Mouse (Mus musculus) E14TG2a.4 (cell line): Measurements from ENCODE around the gene Krt75.
"Not testable (repeated sequence)": the region's sequence is repeated elsewhere in the genome, so short reads cannot be mapped to it uniquely, and the experiment has no call there.

Experiments
- H3K27me3 ChIP-seq: 2 replicates; pipeline ENCODE4 v1.6.1; 2014; ENCODE audit warnings: low read length, control low read depth; ENCODE audit not compliant: insufficient read depth
- H3K36me3 ChIP-seq: 2 replicates; pipeline ENCODE4 v1.6.1; 2014; ENCODE audit warnings: low read length, control low read depth; ENCODE audit not compliant: insufficient read depth
- H3K4me1 ChIP-seq: replicated peaks from 2 replicates; pipeline ENCODE4 v1.6.1; 2014; ENCODE audit warnings: low read depth, low read length, control low read depth
- H3K4me3 ChIP-seq: replicated peaks from 2 replicates; pipeline ENCODE4 v1.5.1; 2014; ENCODE audit warnings: mild to moderate bottlenecking, low read length
- H3K9me3 ChIP-seq: 2 replicates; pipeline ENCODE4 v1.6.1; 2014; ENCODE audit warnings: low read length, control low read depth
- CTCF ChIP-seq: conservative IDR thresholded peaks from 2 replicates; pipeline ENCODE4 v1.5.1; 2014; ENCODE audit warnings: low read length
- NANOG ChIP-seq: IDR thresholded peaks from 2 replicates; pipeline ENCODE4 v1.6.1; 2014; ENCODE audit warnings: borderline replicate concordance, low read length, mixed read lengths
- POU5F1 ChIP-seq: IDR thresholded peaks from 2 replicates; pipeline ENCODE4 v1.6.1; 2014; ENCODE audit warnings: low read length, borderline replicate concordance

Krt75 gene

DNA sequence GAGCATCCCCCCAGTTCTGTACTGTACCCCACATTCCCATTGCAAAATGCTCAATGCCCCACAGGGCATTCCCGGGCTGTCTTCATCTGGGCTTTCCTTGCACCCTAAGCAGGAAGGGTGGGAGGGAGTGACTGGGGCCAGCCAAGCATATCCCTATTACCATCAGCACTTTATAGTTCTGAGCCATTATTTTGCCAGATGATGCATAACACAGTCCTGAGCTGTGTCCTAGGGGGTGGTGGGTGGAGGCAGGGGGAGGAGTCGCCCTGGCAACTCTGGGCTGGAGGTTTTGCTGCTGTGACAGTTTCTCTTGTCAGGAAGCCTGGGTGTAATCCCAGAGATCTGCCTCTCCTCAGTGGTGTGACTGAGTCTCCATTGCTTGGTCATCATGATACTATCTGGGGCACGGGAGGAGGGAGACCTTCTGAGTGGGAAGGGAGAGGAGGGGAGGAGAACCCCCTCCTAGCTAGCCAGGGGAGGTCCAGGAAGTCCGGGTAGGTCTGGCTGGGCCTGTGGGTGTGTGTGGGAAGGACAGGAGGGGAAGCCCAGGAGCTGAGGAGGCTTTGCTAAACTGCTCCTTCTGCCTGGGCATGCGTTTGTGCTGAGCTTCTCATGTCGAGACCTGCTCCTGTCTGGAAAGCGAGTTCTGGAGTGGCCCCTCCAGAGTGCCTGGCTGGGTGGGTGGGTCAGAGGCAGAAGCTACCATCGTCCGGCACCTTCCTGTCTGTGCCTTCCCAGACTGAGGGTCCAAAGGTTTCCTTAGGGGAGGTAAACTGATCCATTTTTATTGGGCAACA, 37.5 kb downstream of the Krt75 start:
- no peak for TF ChIP-seq POU5F1
- TF ChIP-seq CTCF = no peak
- no peak for TF ChIP-seq NANOG
- Histone ChIP-seq H3K4me3 (no peak overlapping the region), H3K36me3 (no peaks in the 10 kb centered on the region), H3K27me3 (peaks cover 18% of the 10 kb centered on the region), H3K9me3 (peaks cover 15% of the 10 kb centered on the region), H3K4me1 (peaks cover 1% of the 10 kb centered on the region; the same call in 1 of the 2 replicates)

DNA sequence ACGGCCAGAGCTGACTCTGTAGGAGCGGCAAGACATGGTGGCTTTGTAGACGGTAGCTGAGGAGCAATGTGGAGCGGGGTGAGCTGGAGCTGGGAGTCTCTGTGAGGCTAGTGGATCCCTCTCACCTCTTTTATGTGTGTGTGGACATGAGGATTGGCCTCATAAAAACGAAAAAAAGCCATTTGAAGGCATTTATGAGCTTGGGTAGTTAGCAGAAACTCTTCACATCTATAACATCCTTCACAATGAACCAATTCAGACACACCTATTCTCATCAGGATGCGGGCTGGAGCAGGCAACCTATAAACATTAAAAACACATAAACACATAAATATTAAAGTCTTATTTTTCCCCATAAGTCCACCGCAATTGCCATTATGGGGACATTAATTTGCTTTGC, 41.0 kb downstream of the Krt75 start, which contains the start of gene Krt84:
TSS of gene Krt84 (minus strand) at position 101 of the 400 bp plus-strand sequence.
- no peak for TF ChIP-seq NANOG
- no peak for TF ChIP-seq CTCF
- TF ChIP-seq POU5F1 = no peak
- Histone ChIP-seq H3K4me3 (no peak within 1 kb of the TSS), H3K36me3 (no peaks in the 10 kb centered on the region), H3K9me3 (peaks cover 7% of the 10 kb centered on the region), H3K27me3 (peaks cover 23% of the 10 kb centered on the region), H3K4me1 (no peaks in the 10 kb centered on the region)

DNA sequence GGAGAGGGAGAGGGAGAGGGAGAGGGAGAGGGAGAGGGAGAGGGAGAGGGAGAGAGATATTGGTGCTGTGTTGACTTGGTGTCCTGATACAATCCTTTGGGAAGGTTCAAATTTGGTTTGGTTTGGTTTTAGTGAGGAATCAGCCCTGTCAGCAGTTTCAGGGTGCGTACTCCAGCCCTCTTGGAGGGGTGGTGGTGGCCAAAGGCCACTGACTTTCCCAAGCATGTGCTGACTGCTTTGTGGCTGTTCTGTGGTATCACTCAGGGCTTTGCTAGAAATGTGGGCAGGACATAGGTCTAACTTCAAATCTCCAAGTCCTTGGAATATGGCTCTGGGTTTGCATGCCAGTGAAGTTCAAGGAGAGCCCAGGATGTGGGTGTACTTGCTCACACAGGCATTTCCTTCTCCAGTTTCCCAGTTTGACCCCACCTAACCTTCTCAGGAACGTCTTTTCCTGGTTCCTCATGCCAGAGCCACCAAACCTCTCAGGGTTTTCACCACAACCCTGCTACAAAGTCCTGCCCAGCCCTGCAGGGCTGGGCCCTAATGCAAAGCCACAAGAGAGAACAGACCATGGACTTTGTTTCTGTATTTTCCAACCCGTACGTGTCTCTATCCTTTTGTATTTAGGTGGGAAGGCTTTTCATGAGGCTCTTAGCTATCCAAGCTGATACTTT, 51.0 kb downstream of the Krt75 start:
- Histone ChIP-seq H3K4me1 (no peaks in the 10 kb centered on the region), H3K27me3 (peaks cover 19% of the 10 kb centered on the region), H3K9me3 (peaks cover 10% of the 10 kb centered on the region; the same call in 1 of the 2 replicates), H3K4me3 (no peak overlapping the region), H3K36me3 (no peaks in the 10 kb centered on the region)
- no peak for TF ChIP-seq POU5F1
- TF ChIP-seq NANOG = no peak
- no peak for TF ChIP-seq CTCF

DNA sequence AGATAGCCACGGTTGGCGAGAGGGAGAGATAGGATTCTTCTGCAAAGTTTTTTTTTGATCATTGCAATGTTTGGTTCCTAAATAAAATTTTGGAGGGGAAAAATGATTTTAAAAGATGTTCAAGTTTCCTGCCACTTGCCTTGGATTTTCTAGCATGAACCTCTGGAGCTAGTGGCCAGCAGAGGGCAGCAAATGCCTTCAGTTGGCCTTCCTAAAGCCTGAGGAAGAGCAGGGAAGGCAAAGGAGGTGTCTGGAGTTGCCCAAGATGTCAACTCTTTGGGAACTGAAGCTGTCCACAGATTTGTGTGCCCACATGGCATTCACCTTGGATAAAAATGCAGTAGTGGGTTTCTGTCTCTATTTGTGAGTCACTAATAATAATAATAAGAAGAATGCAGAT, 53.9 kb downstream of the Krt75 start:
- Histone ChIP-seq H3K9me3 (peaks cover 10% of the 10 kb centered on the region; the same call in 1 of the 2 replicates), H3K36me3 (no peaks in the 10 kb centered on the region), H3K4me1 (no peaks in the 10 kb centered on the region), H3K4me3 (no peak overlapping the region), H3K27me3 (peaks cover 11% of the 10 kb centered on the region)
- TF ChIP-seq CTCF (peak; percentile 57), NANOG (no peak), POU5F1 (no peak)

DNA sequence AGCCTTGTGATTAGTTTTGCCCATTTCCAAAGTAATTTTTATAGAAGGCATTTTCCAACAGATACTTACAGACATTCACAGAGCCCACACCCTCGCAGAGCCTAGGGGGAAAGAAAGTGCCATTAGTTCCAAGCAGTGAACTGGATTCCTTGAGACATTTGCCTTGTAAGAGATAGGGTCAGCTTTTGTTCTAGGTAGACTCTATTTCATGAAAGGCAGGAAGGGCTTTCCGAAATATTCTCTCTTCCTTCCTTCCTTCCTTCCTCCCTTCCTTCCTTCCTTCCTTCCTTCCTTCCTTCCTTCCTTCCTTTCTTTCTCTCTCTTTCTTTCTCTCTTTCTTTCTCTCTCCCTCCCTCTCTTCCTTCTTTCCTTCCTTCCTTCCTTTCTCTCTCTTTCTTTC, 56.5 kb downstream of the Krt75 start, which contains the start of gene Gm49425:
TSS of gene Gm49425 (minus strand) at position 101 of the 400 bp plus-strand sequence.
- H3K36me3 ChIP-seq, H3K9me3 ChIP-seq, H3K4me1 ChIP-seq, H3K4me3 ChIP-seq: not testable (repeated sequence)
- peaks cover 11% of the 10 kb centered on the region for H3K27me3 ChIP-seq
